Mouse (Mus musculus) MEL (cell line): ENCODE data around the gene BC051142.

Experiments
- BHLHE40 ChIP-seq: IDR thresholded peaks from 2 replicates; pipeline ENCODE4 v1.6.1; 2012; ENCODE audit warnings: low read depth, mild to moderate bottlenecking, inconsistent platforms, low read length, improper control_type of control experiment, borderline replicate concordance
- CHD1 ChIP-seq: IDR thresholded peaks from 2 replicates; pipeline ENCODE4 v1.6.1; 2012; ENCODE audit warnings: low read depth, mild to moderate bottlenecking, inconsistent platforms, low read length, improper control_type of control experiment
- CHD2 ChIP-seq: IDR thresholded peaks from 2 replicates; pipeline ENCODE4 v1.6.1; 2011; ENCODE audit warnings: low read length, improper control_type of control experiment
- CTCF ChIP-seq, 3 experiments: IDR thresholded peaks in 2 of 3; conservative IDR thresholded peaks in 1 of 3; 2 replicates each; pipeline ENCODE4 v1.5.1; 2011 to 2012; ENCODE audit warnings: low read length in 3 of 3, low read depth in 2 of 3, mild to moderate bottlenecking in 2 of 3, improper control_type of control experiment in 1 of 3, inconsistent platforms in 1 of 3, mixed read lengths in 1 of 3, moderate library complexity in 1 of 3; ENCODE audit not compliant: control insufficient read depth in 1 of 3, insufficient read depth in 1 of 3, poor library complexity in 1 of 3, severe bottlenecking in 1 of 3
- GABPA ChIP-seq: IDR thresholded peaks from 2 replicates; pipeline ENCODE4 v1.6.1; 2012; ENCODE audit warnings: low read depth, mild to moderate bottlenecking, inconsistent platforms, low read length, improper control_type of control experiment, moderate library complexity
- KAT2A ChIP-seq: conservative IDR thresholded peaks from 2 replicates; pipeline ENCODE4 v1.6.1; 2012; ENCODE audit warnings: low read depth, low read length, improper control_type of control experiment, inconsistent platforms
- MAX ChIP-seq: IDR thresholded peaks from 2 replicates; pipeline ENCODE4 v1.6.1; 2011; ENCODE audit warnings: low read length, improper control_type of control experiment
- MAZ ChIP-seq: IDR thresholded peaks from 2 replicates; pipeline ENCODE4 v1.6.1; 2012; ENCODE audit warnings: low read depth, mild to moderate bottlenecking, inconsistent platforms, low read length, improper control_type of control experiment
- MEF2A ChIP-seq: IDR thresholded peaks from 2 replicates; pipeline ENCODE4 v1.6.1; 2014; ENCODE audit warnings: low read depth, mild to moderate bottlenecking, inconsistent platforms, low read length, improper control_type of control experiment; ENCODE audit not compliant: poor library complexity, insufficient replicate concordance, severe bottlenecking; ENCODE audit errors: extremely low read depth
- NELFE ChIP-seq: IDR thresholded peaks from 2 replicates; pipeline ENCODE4 v1.6.1; 2011; ENCODE audit warnings: low read depth, low read length, improper control_type of control experiment
- ZKSCAN1 ChIP-seq: IDR thresholded peaks from 2 replicates; pipeline ENCODE4 v1.6.1; 2012; ENCODE audit warnings: low read depth, mild to moderate bottlenecking, inconsistent platforms, low read length, improper control_type of control experiment, moderate library complexity
- ZMIZ1 ChIP-seq: IDR thresholded peaks from 2 replicates; pipeline ENCODE4 v1.6.1; 2012; ENCODE audit warnings: low read depth, mild to moderate bottlenecking, inconsistent platforms, low read length, improper control_type of control experiment, moderate library complexity
- ZNF384 ChIP-seq: IDR thresholded peaks from 2 replicates; pipeline ENCODE4 v1.6.1; 2012; ENCODE audit warnings: low read depth, mild to moderate bottlenecking, inconsistent platforms, low read length, improper control_type of control experiment

DNA sequence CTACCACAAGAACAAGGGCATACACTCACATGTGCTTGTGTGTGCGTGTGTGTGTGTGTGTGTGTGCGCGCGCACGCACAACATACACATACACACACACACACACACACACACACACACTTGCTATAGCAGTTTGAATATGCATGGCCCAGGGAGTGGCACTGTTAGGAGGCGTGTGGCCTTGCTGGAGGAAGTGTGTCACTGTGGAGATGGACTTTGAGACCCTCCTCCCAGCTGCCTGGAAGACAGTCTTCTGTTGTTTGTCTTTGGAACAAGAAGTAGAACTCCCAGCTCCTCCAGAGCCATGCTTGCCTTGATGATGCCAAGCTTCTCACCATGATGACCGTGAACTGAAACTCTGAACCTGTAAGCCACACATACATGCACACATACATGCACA lies 43.4 kb downstream of the BC051142 start:
- TF ChIP-seq CTCF (IDR thresholded peaks at IDR 0.05 in 2 of 3, conservative IDR thresholded peaks at IDR 0.05 in 1 of 3; ENCODE audit: control insufficient read depth in 1 of 3, insufficient read depth in 1 of 3, low read depth in 2 of 3, low read length in 3 of 3, poor library complexity in 1 of 3, severe bottlenecking in 1 of 3) (no peak), KAT2A (no peak), CHD2 (no peak), ZNF384 (no peak), MAZ (no peak), GABPA (no peak), NELFE (no peak), CHD1 (no peak), ZKSCAN1 (no peak), ZMIZ1 (no peak), MAX (no peak), MEF2A (no peak), BHLHE40 (no peak)
